Mouse (Mus musculus): ENCODE measurements around the gene Srp72.

DNA sequence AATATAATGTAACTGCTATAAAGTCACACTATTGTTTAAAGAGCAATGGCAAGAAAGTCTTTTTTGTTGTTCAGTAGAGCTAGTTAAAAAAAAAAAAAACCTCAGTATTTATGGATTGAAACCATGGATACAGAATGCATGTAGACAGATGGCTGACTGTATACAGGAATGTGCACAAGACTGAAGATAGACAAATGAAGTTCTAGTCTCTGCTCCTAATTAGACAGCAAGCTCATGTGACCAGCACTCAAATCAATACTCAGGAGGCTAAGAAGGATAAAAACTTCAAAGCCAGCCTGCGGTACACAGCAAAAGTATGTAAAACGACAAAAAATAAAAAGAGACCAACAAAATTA, 28.8 kb upstream of the Srp72 start:
- TF ChIP-seq GATA1 (IDR thresholded peaks at IDR 0.05; ENCODE audit: low read length) (no peak), TAL1 (IDR thresholded peaks at IDR 0.05; ENCODE audit: low read length) (no peak)

Measured in erythroblast, embryonic 14.5 days (primary cell).